Mouse (Mus musculus): ENCODE data around the gene Fbxl16. TPM values are rescaled to one million over a fixed set of nuclear protein-coding genes. Genes with fewer than 3 reads are reported as not detected.
A peak's percentile ranks its signal among the peaks of the same experiment; 100 is the strongest.

Gene Fbxl16
- polyA plus RNA-seq, 1 experiment, result 187 TPM

DNA sequence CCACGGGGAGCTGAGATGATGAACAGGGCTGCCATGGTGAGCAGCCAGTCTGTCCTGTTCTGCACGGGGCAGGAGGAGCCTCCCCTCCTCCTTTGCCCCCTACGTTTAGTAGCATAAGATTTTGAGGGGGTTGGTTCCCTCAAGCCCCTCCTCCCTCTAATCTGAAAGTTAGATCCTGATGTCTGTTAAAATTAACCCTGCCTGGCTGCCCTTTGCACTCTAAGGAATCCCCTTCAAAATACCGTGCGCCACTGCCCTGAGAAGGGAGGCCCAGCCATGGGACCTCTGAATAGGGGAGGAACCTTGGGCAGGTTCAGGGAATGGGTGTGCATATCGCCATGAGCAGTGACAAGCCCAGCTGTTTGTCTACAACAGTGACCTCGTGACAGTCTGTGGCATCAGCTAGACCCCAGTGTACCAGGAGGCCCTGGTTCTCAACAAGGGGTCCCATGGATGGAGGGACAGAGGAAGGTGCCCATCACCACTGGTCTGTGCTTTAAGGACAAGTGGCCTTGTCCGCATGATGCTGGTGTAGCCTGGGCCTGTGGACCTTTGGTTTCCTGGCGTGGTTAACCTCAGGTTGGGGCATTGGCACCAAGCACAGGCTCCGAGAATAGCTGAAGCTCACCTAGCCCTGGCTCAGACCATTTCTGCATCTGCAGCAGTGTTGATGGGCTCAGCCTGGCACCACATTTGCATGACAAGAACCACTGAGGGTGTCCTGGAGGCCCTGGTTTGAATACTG is 33.4 kb upstream of the Fbxl16 start:
- TF ChIP-seq POLR2A (IDR thresholded peaks at IDR 0.05; ENCODE audit: borderline replicate concordance, insufficient read depth, low read length) (no peak), CTCF (IDR thresholded peaks at IDR 0.05; ENCODE audit: borderline replicate concordance, insufficient read depth, low read depth, low read length) (no peak)
- DNase-seq, result no peak
- 65% methylated on average over 10 of the region's 10 CpGs for WGBS
- no peak overlapping the region for H3K27ac ChIP-seq (ENCODE audit: insufficient read depth, low read length)
- no peaks in the 10 kb centered on the region for H3K27me3 ChIP-seq (ENCODE audit: control insufficient read depth, insufficient read depth, low read length)
- H3K4me3 ChIP-seq (replicated peaks; ENCODE audit: insufficient read depth, low read depth, low read length), result no peak overlapping the region
- H3K4me1 ChIP-seq (ENCODE audit: control insufficient read depth, insufficient read depth, low read length), result 0 out of 2 replicates have a peak, but pooled peaks cover 6% of the 10 kb centered on the region

DNA sequence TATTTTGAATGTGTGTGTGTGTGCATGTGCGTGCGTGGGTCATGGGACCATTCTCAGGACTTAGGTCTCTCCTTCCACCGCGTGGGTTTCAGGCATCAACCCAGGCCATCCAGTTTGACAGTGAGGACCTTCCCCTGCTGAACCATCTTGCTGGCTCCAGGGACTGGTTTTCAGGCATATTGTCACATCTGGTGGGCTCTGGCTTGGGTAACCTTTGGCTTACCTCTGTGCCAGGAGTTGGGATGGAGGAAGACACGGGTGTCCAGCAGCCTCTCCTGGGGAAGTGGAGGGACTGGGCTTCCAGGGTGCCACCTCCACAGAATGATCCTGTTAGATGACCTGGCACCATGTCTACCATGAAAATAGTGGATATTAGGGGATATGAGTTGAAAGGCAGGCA is 30.9 kb upstream of the Fbxl16 start:
- Histone ChIP-seq H3K27me3 (ENCODE audit: control insufficient read depth, insufficient read depth, low read length) (no peaks in the 10 kb centered on the region), H3K27ac (ENCODE audit: insufficient read depth, low read length) (no peak overlapping the region), H3K4me3 (replicated peaks; ENCODE audit: insufficient read depth, low read depth, low read length) (no peak overlapping the region), H3K4me1 (ENCODE audit: control insufficient read depth, insufficient read depth, low read length) (0 out of 2 replicates have a peak, but pooled peaks cover 6% of the 10 kb centered on the region)
- DNase-seq, result no peak
- no peak for TF ChIP-seq POLR2A (IDR thresholded peaks at IDR 0.05; ENCODE audit: borderline replicate concordance, insufficient read depth, low read length)
- TF ChIP-seq CTCF (IDR thresholded peaks at IDR 0.05; ENCODE audit: borderline replicate concordance, insufficient read depth, low read depth, low read length), result no peak
- WGBS, result 91% methylated on average over 5 of the region's 5 CpGs

DNA sequence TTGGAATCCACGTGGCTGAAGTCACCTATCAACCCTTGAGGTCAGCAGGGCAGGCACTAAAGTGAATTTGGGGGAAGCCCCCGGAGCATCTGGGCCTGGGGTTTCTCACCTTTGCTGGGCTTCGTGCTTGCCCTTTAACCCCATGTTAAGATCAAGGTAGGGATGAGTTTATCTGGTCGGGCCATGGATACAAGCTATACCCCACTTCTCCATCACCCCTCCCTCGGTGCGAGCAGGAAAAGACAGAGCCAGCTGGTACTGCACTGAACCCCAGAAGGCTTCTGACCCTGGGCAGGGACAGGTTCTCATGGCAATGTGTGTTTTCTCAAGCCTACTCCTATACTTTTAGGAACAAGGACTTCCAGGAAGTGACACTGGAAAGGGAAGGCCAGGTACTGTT is 27.5 kb upstream of the Fbxl16 start:
- TF ChIP-seq CTCF (IDR thresholded peaks at IDR 0.05; ENCODE audit: borderline replicate concordance, insufficient read depth, low read depth, low read length) (no peak), POLR2A (IDR thresholded peaks at IDR 0.05; ENCODE audit: borderline replicate concordance, insufficient read depth, low read length) (no peak)
- peaks cover 15% of the 10 kb centered on the region for H3K4me1 ChIP-seq (ENCODE audit: control insufficient read depth, insufficient read depth, low read length)
- H3K27me3 ChIP-seq (ENCODE audit: control insufficient read depth, insufficient read depth, low read length), result no peaks in the 10 kb centered on the region
- H3K27ac ChIP-seq (ENCODE audit: insufficient read depth, low read length), result no peak overlapping the region
- no peak for DNase-seq
- 80% methylated on average over 6 of the region's 6 CpGs for WGBS
- H3K4me3 ChIP-seq (replicated peaks; ENCODE audit: insufficient read depth, low read depth, low read length), result no peak overlapping the region

DNA sequence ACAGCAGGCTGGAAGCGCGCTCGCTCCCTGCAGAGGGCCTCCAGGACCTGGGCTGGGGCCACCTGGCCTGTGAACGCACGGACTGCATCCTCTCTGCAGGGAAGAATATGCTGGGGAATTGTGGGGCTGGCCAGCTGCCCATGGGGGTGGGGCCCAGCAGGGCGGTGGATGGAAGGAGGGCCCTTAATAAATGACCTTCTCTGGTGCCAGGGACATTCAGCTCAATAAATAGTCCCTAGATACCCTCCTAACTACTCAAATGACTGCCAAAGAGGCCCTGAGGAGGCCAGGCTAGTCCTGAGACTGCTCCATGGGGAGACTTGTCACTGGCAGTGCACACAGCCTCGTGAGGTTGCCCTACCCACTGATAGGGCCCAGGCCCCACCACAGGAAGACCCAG is 25.8 kb upstream of the Fbxl16 start:
- no peaks in the 10 kb centered on the region for H3K27me3 ChIP-seq (ENCODE audit: control insufficient read depth, insufficient read depth, low read length)
- 6% methylated on average over 7 of the region's 7 CpGs for WGBS
- H3K4me3 ChIP-seq (replicated peaks; ENCODE audit: insufficient read depth, low read depth, low read length), result no peak overlapping the region
- no peak overlapping the region for H3K27ac ChIP-seq (ENCODE audit: insufficient read depth, low read length)
- H3K4me1 ChIP-seq (ENCODE audit: control insufficient read depth, insufficient read depth, low read length), result peaks cover 15% of the 10 kb centered on the region
- TF ChIP-seq POLR2A (IDR thresholded peaks at IDR 0.05; ENCODE audit: borderline replicate concordance, insufficient read depth, low read length), result 0 out of 2 replicates have a peak, but pooled peaks have one; percentile 13
- no peak for TF ChIP-seq CTCF (IDR thresholded peaks at IDR 0.05; ENCODE audit: borderline replicate concordance, insufficient read depth, low read depth, low read length)
- DNase-seq, result peak; percentile 70 to 72

DNA sequence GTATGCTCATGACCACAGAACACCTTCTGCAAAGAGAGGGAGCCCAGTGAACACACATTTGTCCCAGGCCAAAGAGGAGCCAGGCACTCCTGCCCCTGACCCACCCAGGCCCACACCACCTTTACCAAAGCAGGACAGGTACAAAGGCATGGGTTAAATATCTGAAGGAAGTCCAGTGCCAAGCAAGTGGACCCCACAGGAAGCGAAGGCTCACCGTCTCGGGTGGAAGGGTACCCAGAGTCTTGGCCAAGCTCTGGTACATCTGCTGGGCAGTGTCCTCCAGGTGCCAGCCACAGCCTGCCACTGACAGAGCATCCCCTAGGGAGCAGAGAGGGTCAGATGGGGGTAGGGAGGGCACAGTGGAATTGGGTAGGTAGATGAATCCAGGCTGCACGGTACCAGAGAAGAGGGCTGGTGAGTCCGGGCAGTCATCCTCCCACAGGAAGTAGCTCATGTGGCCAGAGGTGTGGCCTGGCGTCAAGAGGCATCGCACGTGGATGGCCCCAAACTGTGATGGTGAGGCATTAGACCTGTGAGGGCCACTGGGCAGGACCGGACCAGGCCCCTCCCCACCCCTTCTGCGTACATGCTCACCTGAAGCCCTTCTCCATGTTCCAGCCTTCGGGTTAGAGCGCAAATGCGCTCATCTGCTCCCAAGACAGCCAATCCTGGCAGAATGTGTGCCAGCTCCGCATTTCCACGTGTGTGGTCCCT is 24.9 kb upstream of the Fbxl16 start:
- no peak for DNase-seq
- no peak overlapping the region for H3K27ac ChIP-seq (ENCODE audit: insufficient read depth, low read length)

DNA sequence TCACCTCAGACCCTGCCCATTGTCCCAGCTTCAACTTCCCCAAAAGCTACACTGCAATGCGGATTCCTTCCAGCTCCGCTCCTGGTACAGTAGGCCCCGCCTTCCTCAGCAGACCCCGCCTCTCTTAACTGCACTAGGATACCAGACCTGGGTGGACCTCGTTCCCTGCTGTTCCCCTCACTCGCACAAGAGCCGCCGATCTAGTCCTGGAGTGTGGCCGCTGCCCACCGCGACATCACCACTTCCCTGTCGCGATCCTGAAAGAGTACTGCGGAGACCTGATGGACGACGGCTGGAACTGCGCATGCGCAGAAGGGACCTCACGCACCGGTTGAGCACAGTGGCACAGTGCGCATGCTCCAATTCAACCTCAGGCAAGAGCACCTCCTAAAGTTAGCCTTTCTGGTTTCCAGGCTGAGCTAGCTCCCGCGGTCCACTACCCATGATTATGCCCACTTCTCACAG is 23.6 kb upstream of the Fbxl16 start, which contains the start of gene Haghl:
TSS of gene Haghl (minus strand) at position 393 of the 465 bp plus-strand sequence.
- peaks cover 15% of the 10 kb centered on the region for H3K4me1 ChIP-seq (ENCODE audit: control insufficient read depth, insufficient read depth, low read length)
- TF ChIP-seq CTCF (IDR thresholded peaks at IDR 0.05; ENCODE audit: borderline replicate concordance, insufficient read depth, low read depth, low read length) (no peak), POLR2A (IDR thresholded peaks at IDR 0.05; ENCODE audit: borderline replicate concordance, insufficient read depth, low read length) (peak; percentile 97)
- peak within 1 kb of the TSS; percentile 27 for H3K27ac ChIP-seq (ENCODE audit: insufficient read depth, low read length)
- peak; percentile 96 to 99 for DNase-seq
- no peaks in the 10 kb centered on the region for H3K27me3 ChIP-seq (ENCODE audit: control insufficient read depth, insufficient read depth, low read length)
- under 1% methylated on average over 23 of the region's 23 CpGs for WGBS
- H3K4me3 ChIP-seq (replicated peaks; ENCODE audit: insufficient read depth, low read depth, low read length), result peak within 1 kb of the TSS; percentile 68

More for the DNA sequence above, 24.9 kb upstream of the Fbxl16 start:
- Histone ChIP-seq H3K4me1 (ENCODE audit: control insufficient read depth, insufficient read depth, low read length) (peaks cover 15% of the 10 kb centered on the region), H3K4me3 (replicated peaks; ENCODE audit: insufficient read depth, low read depth, low read length) (peak overlapping the region; percentile 68), H3K27me3 (ENCODE audit: control insufficient read depth, insufficient read depth, low read length) (no peaks in the 10 kb centered on the region)
- 31% methylated on average over 15 of the region's 15 CpGs for WGBS
- TF ChIP-seq POLR2A (IDR thresholded peaks at IDR 0.05; ENCODE audit: borderline replicate concordance, insufficient read depth, low read length) (no peak), CTCF (IDR thresholded peaks at IDR 0.05; ENCODE audit: borderline replicate concordance, insufficient read depth, low read depth, low read length) (no peak)

DNA sequence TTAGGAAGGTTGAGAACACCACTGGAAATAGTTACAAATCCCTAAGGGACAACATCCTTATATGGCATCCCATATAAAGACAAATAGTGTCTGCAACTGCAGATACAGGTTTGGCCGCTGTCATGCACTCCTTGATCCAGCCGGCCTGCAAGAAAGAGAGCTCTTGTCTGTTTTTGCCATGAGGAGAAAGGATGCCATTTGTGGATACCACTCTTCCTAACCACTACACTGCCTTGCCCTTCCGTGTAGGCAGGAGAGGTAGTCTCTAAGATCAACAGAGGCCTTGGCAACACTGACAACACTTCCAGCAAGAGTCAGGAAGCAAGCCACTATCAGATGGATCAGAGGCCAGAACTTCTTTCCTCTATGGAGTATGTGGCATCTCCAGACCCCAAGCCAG is 22.6 kb upstream of the Fbxl16 start, which contains the start of gene Ccdc78:
TSS of gene Ccdc78 (plus strand) at position 301 of the 400 bp plus-strand sequence.
- Histone ChIP-seq H3K4me1 (ENCODE audit: control insufficient read depth, insufficient read depth, low read length) (peaks cover 15% of the 10 kb centered on the region), H3K4me3 (replicated peaks; ENCODE audit: insufficient read depth, low read depth, low read length) (peak within 1 kb of the TSS; percentile 68), H3K27ac (ENCODE audit: insufficient read depth, low read length) (no peak within 1 kb of the TSS), H3K27me3 (ENCODE audit: control insufficient read depth, insufficient read depth, low read length) (no peaks in the 10 kb centered on the region)
- no peak for DNase-seq
- WGBS, result 86% methylated on average over 3 of the region's 3 CpGs
- no peak for TF ChIP-seq CTCF (IDR thresholded peaks at IDR 0.05; ENCODE audit: borderline replicate concordance, insufficient read depth, low read depth, low read length)
- TF ChIP-seq POLR2A (IDR thresholded peaks at IDR 0.05; ENCODE audit: borderline replicate concordance, insufficient read depth, low read length), result no peak
